20 mouse cellular contexts compared by ENCODE assay signal in the genomic region with DNA sequence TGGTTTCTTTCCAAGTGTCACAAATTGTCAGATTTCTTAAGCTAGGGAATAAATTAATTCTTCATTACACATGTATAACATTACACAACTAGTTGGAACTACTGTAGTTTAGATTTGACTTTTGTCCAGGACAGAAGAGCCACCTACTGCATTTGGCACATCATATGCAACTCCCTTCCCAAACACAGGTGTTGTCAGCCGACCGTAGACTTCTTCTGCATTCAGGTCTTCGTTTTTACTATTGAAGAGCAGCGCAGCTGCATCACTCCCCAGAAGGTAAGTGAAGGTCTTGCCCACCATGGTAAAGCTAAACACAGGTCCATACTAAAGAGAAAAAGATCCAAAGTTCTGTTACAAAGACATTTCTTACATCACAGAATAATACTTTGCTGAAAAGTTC. TPM values are rescaled to one million over a fixed set of nuclear protein-coding genes. Genes with fewer than 3 reads are reported as not detected.
DNase-seq lines count a peak whose midpoint lies in the region; ATAC-seq and TF ChIP-seq lines count a peak whose summit lies in the region.
"Had no signal": no experiment of that assay in that cellular context is flagged by ENCODE, and none has a peak within 500 bp of the region (broad histone marks: within the 10 kb centered on the region; RNA-seq: fewer than 3 reads in every experiment).

No protein-coding gene starts in this region.

- H3K36me3 ChIP-seq in midbrain, embryonic 11.5 days (ENCODE audit: control insufficient read depth, insufficient read depth, low read length): peaks cover 21% of the 10 kb centered on the region
- H3K36me3 ChIP-seq in midbrain, embryonic 14.5 days (ENCODE audit: control insufficient read depth, insufficient read depth, low read length): peaks cover 41% of the 10 kb centered on the region
- H3K36me3 ChIP-seq in myocyte (ENCODE audit: control insufficient read depth, insufficient read depth): peaks cover 35% of the 10 kb centered on the region

- peaks cover 6% of the 10 kb centered on the region for H3K4me1 ChIP-seq in midbrain, embryonic 11.5 days (ENCODE audit: control insufficient read depth, insufficient read depth, low read length)
- peaks cover 19% of the 10 kb centered on the region for H3K4me1 ChIP-seq in midbrain, embryonic 14.5 days (ENCODE audit: control insufficient read depth, insufficient read depth, low read length)

- peaks cover 5% of the 10 kb centered on the region; the same call in 1 of the 2 replicates for H3K9me3 ChIP-seq in midbrain, embryonic 11.5 days (ENCODE audit: control insufficient read depth, low read length)
- H3K9me3 ChIP-seq in midbrain, embryonic 14.5 days (ENCODE audit: control insufficient read depth, low read length): no peaks in the 10 kb centered on the region
- H3K9me3 ChIP-seq: G1E had no signal

- ATAC-seq in midbrain, embryonic 11.5 days (ENCODE audit: low FRiP score): no peak
- no peak for ATAC-seq in midbrain, embryonic 14.5 days (ENCODE audit: low FRiP score, low TSS enrichment)
- ATAC-seq: activated CD4-positive, CD25-positive, alpha-beta regulatory T cell, adult 4 months; CD4-positive, CD25-positive, alpha-beta regulatory T cell, adult 4 months; Patski had no signal

- H3K4me3 ChIP-seq in midbrain, embryonic 11.5 days (ENCODE audit: low read depth, low read length): no peak overlapping the region
- no peak overlapping the region for H3K4me3 ChIP-seq in midbrain, embryonic 14.5 days (replicated peaks; ENCODE audit: low read depth, low read length)
- H3K4me3 ChIP-seq in myocyte: no peak overlapping the region

- no peak for TF ChIP-seq POLR2A in myocyte (IDR thresholded peaks at IDR 0.05; ENCODE audit: insufficient read length, low read depth)

- peak; percentile 74 for DNase-seq in heart, adult 11 months
- DNase-seq in heart, adult 9 months (ENCODE audit: low spot score in 2 of 2): no peak
- DNase-seq in midbrain, embryonic 11.5 days (ENCODE audit: low spot score, missing footprints): peak; percentile 69
- no peak for DNase-seq in midbrain, embryonic 14.5 days
- DNase-seq in retina, embryonic 14.5 days (ENCODE audit: low spot score): no peak
- DNase-seq: adrenal gland, adult 2 months; adrenal gland, adult 8-10 months; adrenal gland, postnatal 10 days; adrenal gland, postnatal 14 days; adrenal gland, postnatal 25 days; adrenal gland, postnatal 36 days; cerebellum, adult 11 months; cerebellum, adult 11-12 months; cerebellum, adult 18-20 months had no signal

- 96% methylated on average over 4 of the region's 4 CpGs for WGBS in midbrain, embryonic 11.5 days
- 98% methylated on average over 4 of the region's 4 CpGs for WGBS in midbrain, embryonic 14.5 days

- no peak overlapping the region for H3K4me2 ChIP-seq in midbrain, embryonic 11.5 days
- no peak overlapping the region for H3K4me2 ChIP-seq in midbrain, embryonic 14.5 days (ENCODE audit: low read length)
- H3K4me2 ChIP-seq in myocyte (ENCODE audit: low read depth): peak overlapping the region; percentile 35

- H3K27me3 ChIP-seq in midbrain, embryonic 11.5 days (ENCODE audit: control insufficient read depth, insufficient read depth, low read length): no peaks in the 10 kb centered on the region
- no peaks in the 10 kb centered on the region for H3K27me3 ChIP-seq in midbrain, embryonic 14.5 days (ENCODE audit: control insufficient read depth, insufficient read depth, low read length)
- H3K27me3 ChIP-seq in myocyte (ENCODE audit: control insufficient read depth, insufficient read depth, insufficient read length): no peaks in the 10 kb centered on the region
- H3K27me3 ChIP-seq: CH12.LX, Patski had no signal

- H3K27ac ChIP-seq in midbrain, embryonic 11.5 days (ENCODE audit: low read depth, low read length): no peak overlapping the region
- no peak overlapping the region for H3K27ac ChIP-seq in midbrain, embryonic 14.5 days (replicated peaks; ENCODE audit: low read depth, low read length)

- peaks cover 65% of the 10 kb centered on the region for H3K79me2 ChIP-seq in myocyte (ENCODE audit: control insufficient read depth, insufficient read depth)

- H3ac ChIP-seq in myocyte (ENCODE audit: control insufficient read depth, insufficient read length): no peak overlapping the region

- no peak overlapping the region for H3K9ac ChIP-seq in midbrain, embryonic 11.5 days (ENCODE audit: low read length)
- no peak overlapping the region for H3K9ac ChIP-seq in midbrain, embryonic 14.5 days (replicated peaks; ENCODE audit: low read length)

TF ChIP-seq in myocyte, 11 proteins besides CTCF, POLR2A, EP300 and RAD21:
- TF ChIP-seq E2F4 (IDR thresholded peaks at IDR 0.05; ENCODE audit: insufficient read depth): no peak
- no peak for TF ChIP-seq MYOD1 (IDR thresholded peaks at IDR 0.05; ENCODE audit: control insufficient read depth in 1 of 3, insufficient read length in 2 of 3, low read depth in 2 of 3)
- no peak for TF ChIP-seq MAX (IDR thresholded peaks at IDR 0.05; ENCODE audit: low read depth)
- TF ChIP-seq MYOG (IDR thresholded peaks at IDR 0.05; ENCODE audit: control insufficient read depth in 1 of 3, insufficient read depth in 1 of 3, insufficient read length in 2 of 3, low read depth in 2 of 3): no peak

RNA-seq across cellular contexts. Expression of gene Cyp51, which starts 3.5 kb away (rescaled TPM):
- 176 and 200 TPM in 2 replicates for polyA plus RNA-seq in midbrain, embryonic 11.5 days (2014; fragmentation: Nextera tagmentation; extraction: Ambion mirVana)
- polyA plus RNA-seq in midbrain, embryonic 14.5 days (2014; fragmentation: Nextera tagmentation; extraction: Ambion mirVana): 150 and 170 TPM in 2 replicates
- polyA plus RNA-seq in myocyte (2012; fragmentation: generic; extraction: Trizol): 108 TPM

Comparison
In these comparisons a context has a peak if more than half of its experiments do, and no peak if none do; other contexts are left out.
1. DNase-seq: peak in heart, adult 11 months (single experiment) and midbrain, embryonic 11.5 days (single experiment); none in heart, adult 9 months (0 of 2), midbrain, embryonic 14.5 days (single experiment) and retina, embryonic 14.5 days (single experiment).